Mouse (Mus musculus) stomach, postnatal 0 days (tissue): ENCODE measurements around the gene Il16. TPM values are rescaled to one million over a fixed set of nuclear protein-coding genes. Genes with fewer than 3 reads are reported as not detected.

Source experiments
- ATAC-seq: fragments of 200-750 bp; cut with Nextera tagmentation; 2 replicates; pipeline ENCODE4 v1.8.0; 2017; ENCODE audit not compliant: low FRiP score, low TSS enrichment
- DNase-seq: peaks from one replicate; pipeline ENCODE4 v3.0.0-alpha.2; 2016; ENCODE audit warnings: low spot score
- H3K27ac ChIP-seq: fragments of 300-500 bp; sonication (generic); replicated peaks from 2 replicates; pipeline ENCODE4 v1.5.1; 2014; ENCODE audit warnings: mild to moderate bottlenecking, control low read depth
- H3K27me3 ChIP-seq: fragments of 300-500 bp; sonication (generic); 2 replicates; pipeline ENCODE4 v1.6.1; 2014; ENCODE audit warnings: low read length; ENCODE audit not compliant: control insufficient read depth, insufficient read depth
- H3K36me3 ChIP-seq: fragments of 300-500 bp; sonication (generic); 2 replicates; pipeline ENCODE4 v1.6.1; 2014; ENCODE audit warnings: low read length, mixed read lengths; ENCODE audit not compliant: control insufficient read depth, insufficient read depth
- H3K4me1 ChIP-seq: fragments of 300-500 bp; sonication (generic); replicated peaks from 2 replicates; pipeline ENCODE4 v1.6.1; 2014; ENCODE audit warnings: antibody characterized with exemption; ENCODE audit not compliant: control insufficient read depth, insufficient read depth
- H3K4me2 ChIP-seq: fragments of 300-500 bp; sonication (generic); replicated peaks from 2 replicates; pipeline ENCODE4 v1.6.1; 2014; ENCODE audit warnings: low read depth, mild to moderate bottlenecking, control low read depth, moderate library complexity
- H3K4me3 ChIP-seq: fragments of 300-500 bp; sonication (generic); 2 replicates; pipeline ENCODE4 v1.5.1; 2014; ENCODE audit warnings: low read depth, low read length, control low read depth
- H3K9ac ChIP-seq: fragments of 300-500 bp; sonication (generic); 2 replicates; pipeline ENCODE4 v1.6.1; 2014; ENCODE audit warnings: mild to moderate bottlenecking, low read length, control low read depth, mixed read lengths
- H3K9me3 ChIP-seq: fragments of 300-500 bp; sonication (generic); 2 replicates; pipeline ENCODE4 v1.6.1; 2016; ENCODE audit warnings: low read length; ENCODE audit not compliant: control insufficient read depth
- CTCF ChIP-seq: IDR thresholded peaks from 2 replicates; pipeline ENCODE4 v1.5.1; 2016; ENCODE audit warnings: antibody characterized with exemption, low read depth, mild to moderate bottlenecking, moderate library complexity
- EP300 ChIP-seq: optimal IDR thresholded peaks from 2 replicates; pipeline ENCODE3; 2016; ENCODE audit warnings: antibody characterized with exemption
- WGBS: fragments of 180-500 bp; shearing (Covaris S2); extraction: QIAGEN DNeasy Blood & Tissue Kit; methylation state at CpG from one replicate; pipeline ENCODE4 v1.1.7; 2014; 5-methylcytosine and 5-hydroxymethylcytosine counted together
- polyA plus RNA-seq: library from polyadenylated mRNA; unstranded; fragments of >200 nt; fragmentation: Nextera tagmentation; extraction: Ambion mirVana; gene quantifications from 2 replicates; pipeline ENCODE4 v1.2.1, GENCODE M21; 2015

The Il16 gene
- polyA plus RNA-seq, 1 experiment from 2014 or later = 2.8 TPM

DNA sequence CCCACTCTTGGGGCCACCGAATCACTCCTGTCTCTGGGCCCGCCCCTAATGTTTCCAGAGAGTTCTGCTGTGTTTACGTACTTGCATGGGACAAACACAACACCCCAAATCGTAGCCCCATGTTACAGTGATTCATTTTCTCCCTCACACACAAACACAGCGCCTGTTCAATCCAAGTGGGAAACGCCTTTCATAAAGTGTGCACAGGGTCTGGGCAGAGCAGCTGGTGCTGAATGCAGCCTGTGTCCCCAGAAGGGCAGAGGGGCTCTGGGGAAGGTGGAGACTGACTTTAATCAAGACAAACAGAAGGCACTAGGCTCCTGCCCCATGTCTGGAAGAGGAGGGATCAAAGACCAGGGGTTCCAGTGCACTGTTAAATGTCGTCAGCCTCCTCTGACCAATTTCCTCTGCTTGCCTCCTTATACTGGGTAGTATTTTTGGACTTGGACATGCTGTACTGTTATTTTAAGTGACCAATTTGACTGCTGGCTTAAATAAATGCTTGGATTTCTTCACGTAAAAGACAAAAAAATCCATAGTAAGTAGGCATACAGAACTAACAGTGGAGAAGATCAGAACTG is 671 bp upstream of the Il16 start:
- DNase-seq = no peak
- H3K36me3 ChIP-seq = no peaks in the 10 kb centered on the region
- no peaks in the 10 kb centered on the region for H3K27me3 ChIP-seq
- peak overlapping the region; percentile 28; the same call in 1 of the 2 replicates for H3K9ac ChIP-seq
- H3K4me3 ChIP-seq = peak overlapping the region; percentile 25; the same call in 1 of the 2 replicates
- H3K4me1 ChIP-seq = 0 out of 2 replicates have a peak, but pooled peaks cover 2% of the 10 kb centered on the region
- 0 out of 2 replicates have a peak, but pooled peaks have one; percentile 33 for ATAC-seq
- H3K27ac ChIP-seq = peak overlapping the region; percentile 78
- no peaks in the 10 kb centered on the region for H3K9me3 ChIP-seq
- 24% methylated on average over 8 of the region's 8 CpGs for WGBS
- TF ChIP-seq CTCF (no peak), EP300 (no peak)
- H3K4me2 ChIP-seq = peak overlapping the region; percentile 42

DNA sequence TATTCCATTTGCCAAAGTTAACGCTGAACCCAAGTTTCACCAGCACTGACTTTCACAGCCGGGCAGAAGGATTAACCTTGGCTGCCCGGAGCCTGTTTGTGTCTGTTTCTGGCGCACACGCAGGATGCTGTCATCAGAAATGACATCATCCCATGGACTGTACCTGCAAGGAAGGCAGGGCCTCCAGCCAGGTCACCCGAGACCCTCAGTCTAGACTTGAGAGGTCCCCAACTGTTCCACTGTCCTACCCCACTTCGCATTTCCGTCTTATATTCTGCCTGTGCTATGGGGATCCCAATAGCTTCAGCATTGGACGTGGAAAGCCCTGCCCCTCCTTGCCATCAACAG is 487 bp downstream of the Il16 start:
- peak overlapping the region; percentile 25 for H3K4me3 ChIP-seq
- TF ChIP-seq CTCF = no peak
- 0 out of 2 replicates have a peak, but pooled peaks cover 2% of the 10 kb centered on the region for H3K4me1 ChIP-seq
- H3K9ac ChIP-seq = peak overlapping the region; percentile 23; the same call in 1 of the 2 replicates
- no peaks in the 10 kb centered on the region for H3K27me3 ChIP-seq
- H3K4me2 ChIP-seq = peak overlapping the region; percentile 42
- WGBS = 52% methylated on average over 9 of the region's 9 CpGs
- H3K9me3 ChIP-seq = no peaks in the 10 kb centered on the region
- ATAC-seq (no peak), DNase-seq (no peak)
- no peaks in the 10 kb centered on the region for H3K36me3 ChIP-seq
- peak overlapping the region; percentile 78 for H3K27ac ChIP-seq

DNA sequence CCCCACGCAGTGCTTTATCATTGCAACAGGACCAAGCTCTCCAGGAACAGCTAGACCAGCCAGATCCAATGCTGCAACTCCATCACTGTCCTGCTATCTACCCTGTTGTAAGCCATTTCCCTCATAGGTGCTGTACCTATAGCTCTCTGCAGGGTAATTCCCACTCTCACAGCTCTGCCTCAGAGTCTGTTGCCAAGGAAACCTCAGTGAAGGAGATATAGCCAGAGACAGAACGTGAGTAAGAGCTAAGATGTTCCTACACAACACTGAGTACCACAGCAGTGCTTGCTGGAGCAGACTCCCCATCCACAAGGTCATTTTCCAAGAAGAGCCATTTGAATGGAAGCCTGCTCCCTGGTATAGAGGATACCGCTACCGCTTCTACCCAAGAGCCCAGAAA is 1.3 kb downstream of the Il16 start:
- no peak for DNase-seq
- no peaks in the 10 kb centered on the region for H3K36me3 ChIP-seq
- H3K9me3 ChIP-seq = no peaks in the 10 kb centered on the region
- 82% methylated on average over 4 of the region's 4 CpGs for WGBS
- TF ChIP-seq EP300 (no peak), CTCF (no peak)
- no peak overlapping the region for H3K4me3 ChIP-seq
- no peak overlapping the region for H3K9ac ChIP-seq
- ATAC-seq = no peak
- H3K27ac ChIP-seq = peak overlapping the region; percentile 78
- H3K27me3 ChIP-seq = no peaks in the 10 kb centered on the region
- 0 out of 2 replicates have a peak, but pooled peaks cover 2% of the 10 kb centered on the region for H3K4me1 ChIP-seq
- peak overlapping the region; percentile 42; the same call in 1 of the 2 replicates for H3K4me2 ChIP-seq

- no peaks in the 10 kb centered on the region for H3K36me3 ChIP-seq
- no peak for TF ChIP-seq CTCF
- TF ChIP-seq EP300 = no peak
- H3K9ac ChIP-seq = no peak overlapping the region
- H3K27me3 ChIP-seq = no peaks in the 10 kb centered on the region
- DNase-seq (no peak), ATAC-seq (no peak)
- H3K4me2 ChIP-seq = no peak overlapping the region
- no peaks in the 10 kb centered on the region for H3K9me3 ChIP-seq
- H3K4me3 ChIP-seq = no peak overlapping the region
- H3K27ac ChIP-seq = no peak overlapping the region
- peaks cover 4% of the 10 kb centered on the region; the same call in 1 of the 2 replicates for H3K4me1 ChIP-seq
- WGBS = 40% methylated on average over 3 of the region's 3 CpGs
These were observed 2.8 kb downstream of the Il16 start for GRCm38 (mm10) chr7:83742690-83743089.

DNA sequence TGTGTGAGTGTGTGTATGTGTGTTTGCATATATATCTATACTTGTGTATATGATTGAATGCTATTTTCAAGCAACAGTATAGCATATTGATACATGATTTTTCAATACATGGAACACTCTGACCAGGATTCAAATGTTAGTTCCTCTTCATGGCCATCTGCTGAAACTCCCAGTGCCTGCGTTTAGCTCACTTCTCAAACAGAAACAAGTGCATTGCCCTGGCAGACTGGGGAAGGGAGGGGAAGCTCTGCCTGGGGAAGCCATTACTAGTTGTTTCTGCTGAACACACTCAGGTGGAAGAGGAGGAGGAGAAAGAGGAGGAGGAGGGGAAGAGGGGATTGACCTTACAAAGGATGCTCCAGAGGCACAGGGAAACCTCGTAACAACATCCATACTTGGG is 3.5 kb downstream of the Il16 start:
- Histone ChIP-seq H3K4me1 (peaks cover 4% of the 10 kb centered on the region; the same call in 1 of the 2 replicates), H3K27me3 (no peaks in the 10 kb centered on the region), H3K36me3 (no peaks in the 10 kb centered on the region), H3K9me3 (no peaks in the 10 kb centered on the region), H3K27ac (no peak overlapping the region), H3K4me2 (no peak overlapping the region), H3K4me3 (no peak overlapping the region), H3K9ac (no peak overlapping the region)
- 71% methylated on average over 2 of the region's 2 CpGs for WGBS
- no peak for ATAC-seq
- TF ChIP-seq EP300 (no peak), CTCF (no peak)
- no peak for DNase-seq

DNA sequence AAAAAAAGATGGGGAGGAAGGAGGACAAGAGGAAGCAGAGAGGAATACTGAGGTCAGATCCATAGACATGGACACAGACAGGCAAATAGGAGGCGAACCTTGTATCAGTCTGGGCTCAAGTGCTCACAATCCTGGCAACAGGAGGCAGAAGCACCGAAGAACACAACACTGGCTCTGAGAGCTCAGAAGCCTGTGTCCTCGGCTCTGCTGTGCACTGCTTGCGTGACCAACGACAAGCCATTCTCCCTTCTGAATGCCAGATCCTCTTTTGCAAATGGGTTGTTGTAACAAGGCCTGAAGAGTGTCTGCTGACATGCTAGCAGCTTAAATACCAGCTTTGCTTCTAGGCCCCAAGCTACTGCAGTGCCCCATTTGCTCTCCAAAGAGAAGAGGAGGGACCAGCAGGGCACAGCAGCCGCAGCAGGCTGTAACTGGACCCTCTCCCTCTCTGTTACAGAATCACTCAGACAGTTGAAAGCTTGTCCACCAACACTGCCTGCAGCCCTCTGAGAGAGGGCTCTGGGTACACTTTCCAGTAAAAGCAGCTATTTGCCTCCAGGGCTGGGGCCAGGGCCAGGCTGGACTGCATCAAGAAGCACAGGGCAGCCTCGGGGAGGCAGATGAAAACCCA is 5.7 kb downstream of the Il16 start:
- no peaks in the 10 kb centered on the region for H3K36me3 ChIP-seq
- 0 out of 2 replicates have a peak overlapping the region, but pooled peaks have one; percentile 45 for H3K27ac ChIP-seq
- H3K4me3 ChIP-seq = no peak overlapping the region
- WGBS = 58% methylated on average over 7 of the region's 7 CpGs
- no peak overlapping the region for H3K4me2 ChIP-seq
- H3K27me3 ChIP-seq = no peaks in the 10 kb centered on the region
- no peaks in the 10 kb centered on the region for H3K9me3 ChIP-seq
- ATAC-seq = no peak
- DNase-seq = no peak
- TF ChIP-seq CTCF (no peak), EP300 (no peak)
- no peak overlapping the region for H3K9ac ChIP-seq
- peaks cover 2% of the 10 kb centered on the region; the same call in 1 of the 2 replicates for H3K4me1 ChIP-seq
